Mouse (Mus musculus): ENCODE measurements around the gene Arid3b. TPM values are rescaled to one million over a fixed set of nuclear protein-coding genes. Genes with fewer than 3 reads are reported as not detected.
A peak's percentile ranks its signal among the peaks of the same experiment; 100 is the strongest.

Gene Arid3b
- total RNA-seq, 2 experiments from 2014 or later: 4.5 to 7.2 TPM

GRCm38 (mm10) chr9:57831267-57832082 is 5.1 kb downstream of the Arid3b start:
- peak; percentile 97 to 99 for DNase-seq (ENCODE audit: low spot score in 2 of 2)

GRCm38 (mm10) chr9:57829812-57830557 is 6.6 kb downstream of the Arid3b start:
- DNase-seq (ENCODE audit: low spot score in 2 of 2): no peak

GRCm38 (mm10) chr9:57823397-57823796 is 13.2 kb downstream of the Arid3b start:
- DNase-seq (ENCODE audit: low spot score in 2 of 2): no peak

GRCm38 (mm10) chr9:57822812-57823211 is 13.8 kb downstream of the Arid3b start:
- DNase-seq (ENCODE audit: low spot score in 2 of 2): no peak

GRCm38 (mm10) chr9:57820186-57821080 is 16.2 kb downstream of the Arid3b start:
- no peak for DNase-seq (ENCODE audit: low spot score in 2 of 2)

- DNase-seq (ENCODE audit: low spot score in 2 of 2): no peak
Observed at GRCm38 (mm10) chr9:57817220-57817667, 19.3 kb downstream of the Arid3b start.

- DNase-seq (ENCODE audit: low spot score in 2 of 2): no peak
Observed at GRCm38 (mm10) chr9:57814866-57815265, 21.7 kb downstream of the Arid3b start.

- DNase-seq (ENCODE audit: low spot score in 2 of 2): no peak
Observed at GRCm38 (mm10) chr9:57814014-57814413, 22.6 kb downstream of the Arid3b start.

GRCm38 (mm10) chr9:57811793-57812733 is 24.5 kb downstream of the Arid3b start:
- DNase-seq (ENCODE audit: low spot score in 2 of 2): no peak

GRCm38 (mm10) chr9:57810691-57811090 is 25.9 kb downstream of the Arid3b start:
- DNase-seq (ENCODE audit: low spot score in 2 of 2): no peak

GRCm38 (mm10) chr9:57808771-57809310 is 27.8 kb downstream of the Arid3b start:
- no peak for DNase-seq (ENCODE audit: low spot score in 2 of 2)

GRCm38 (mm10) chr9:57807174-57807651 is 29.4 kb downstream of the Arid3b start:
- DNase-seq (ENCODE audit: low spot score in 2 of 2): no peak

GRCm38 (mm10) chr9:57806066-57806481 is 30.5 kb downstream of the Arid3b start:
- no peak for DNase-seq (ENCODE audit: low spot score in 2 of 2)

- DNase-seq (ENCODE audit: low spot score in 2 of 2): no peak
Observed at GRCm38 (mm10) chr9:57805087-57805737, 31.4 kb downstream of the Arid3b start.

- no peak for DNase-seq (ENCODE audit: low spot score in 2 of 2)
Observed at GRCm38 (mm10) chr9:57803839-57804238, 32.8 kb downstream of the Arid3b start.

- no peak for DNase-seq (ENCODE audit: low spot score in 2 of 2)
Observed at GRCm38 (mm10) chr9:57803047-57803446, 33.5 kb downstream of the Arid3b start.

GRCm38 (mm10) chr9:57800325-57800975 is 36.1 kb downstream of the Arid3b start:
- DNase-seq (ENCODE audit: low spot score in 2 of 2): no peak

- no peak for DNase-seq (ENCODE audit: low spot score in 2 of 2)
Observed at GRCm38 (mm10) chr9:57798725-57799253, 37.8 kb downstream of the Arid3b start.
